Mouse (Mus musculus): ENCODE measurements around the gene Gm37419.
A peak's percentile ranks its signal among the peaks of the same experiment; 100 is the strongest.

Gene Gm37419

DNA sequence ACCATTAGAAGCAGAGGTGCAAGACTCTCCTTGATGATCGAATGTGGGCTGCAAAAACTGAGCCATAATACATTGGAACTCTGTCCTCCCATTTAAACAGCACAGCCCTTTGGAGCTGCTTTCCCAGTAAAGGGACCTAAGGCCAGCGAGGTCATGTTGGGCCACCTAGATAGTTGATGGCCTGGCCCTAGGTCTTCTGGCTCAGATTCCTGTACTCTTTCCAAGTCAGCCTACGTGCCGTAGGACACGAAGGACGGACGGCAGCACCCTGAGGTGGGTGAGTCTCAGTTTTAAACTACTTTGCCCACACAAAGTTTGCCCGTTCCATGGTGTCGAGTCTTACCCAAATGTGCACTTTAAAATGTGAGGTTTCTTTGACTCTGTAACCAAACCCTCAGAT is 8.8 kb upstream of the Gm37419 start:
- DNase-seq (ENCODE audit: low read depth, low spot score), result peak; percentile 93

DNA sequence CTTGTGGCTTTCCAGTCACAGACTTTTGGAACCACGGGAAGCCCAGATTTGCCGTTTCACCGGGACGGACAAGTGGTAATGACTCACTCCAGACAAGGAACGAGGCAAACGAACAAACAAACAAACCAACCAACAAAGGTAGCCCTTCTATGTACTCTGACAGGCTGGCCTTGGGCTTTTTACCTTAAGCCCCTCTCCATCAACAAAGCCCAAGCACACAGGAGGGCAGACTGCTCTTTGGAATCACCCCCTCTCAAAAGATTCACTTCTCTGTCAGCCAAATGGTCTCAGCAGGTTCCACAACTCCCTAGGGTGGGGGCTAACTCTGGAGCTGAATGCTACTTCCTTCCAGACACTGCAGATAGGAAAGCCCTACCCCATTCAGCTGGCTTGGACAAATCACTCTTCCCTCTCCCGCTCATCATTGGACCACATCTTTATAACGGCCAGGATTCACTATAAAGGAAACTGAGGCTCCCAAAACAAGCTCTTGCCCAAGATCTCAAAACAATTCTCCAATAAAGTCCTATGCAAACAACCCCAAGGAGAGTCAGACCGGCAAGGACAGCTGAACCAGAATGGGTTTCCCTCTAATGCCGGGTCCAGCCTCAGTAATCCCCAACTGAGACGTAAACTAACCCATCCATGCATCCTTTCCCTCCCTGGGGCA is 7.9 kb upstream of the Gm37419 start:
- no peak for DNase-seq (ENCODE audit: low read depth, low spot score)

DNA sequence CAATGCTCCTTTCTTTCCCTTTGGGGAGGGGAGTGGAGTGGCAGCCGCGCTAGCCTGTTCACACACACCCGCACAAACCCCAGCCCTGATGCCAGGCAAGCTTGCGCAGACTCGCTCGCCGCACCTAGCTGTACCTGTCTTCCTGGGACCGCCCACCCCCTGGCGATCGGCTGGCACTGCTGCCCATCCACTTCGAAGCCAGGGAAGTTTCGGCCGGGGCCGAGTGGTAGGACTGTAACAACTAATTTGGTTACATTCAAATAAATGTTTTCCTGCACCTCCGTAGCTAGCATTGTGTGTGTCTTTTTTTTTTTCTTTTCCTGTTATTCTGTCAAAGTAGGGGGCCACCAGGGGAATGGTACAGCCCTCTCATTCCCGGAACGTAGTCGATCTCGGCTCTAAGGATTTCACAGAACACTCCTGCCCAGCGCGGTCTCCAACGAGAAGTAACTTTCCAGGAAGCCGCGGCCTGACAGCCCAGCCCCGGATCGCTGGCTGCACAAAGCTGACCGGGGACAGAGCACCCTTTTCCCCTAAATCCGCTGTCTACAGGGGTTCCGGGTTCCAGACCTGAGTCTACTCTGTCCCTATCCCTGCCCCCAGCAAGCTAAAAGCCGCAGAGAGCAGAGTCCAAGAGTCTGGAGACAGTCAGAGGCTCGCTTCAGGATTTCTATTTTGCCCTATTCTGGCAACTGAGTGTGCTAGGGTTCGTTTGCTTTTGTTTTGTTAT is 7.1 kb upstream of the Gm37419 start:
- DNase-seq (ENCODE audit: low read depth, low spot score), result no peak

DNA sequence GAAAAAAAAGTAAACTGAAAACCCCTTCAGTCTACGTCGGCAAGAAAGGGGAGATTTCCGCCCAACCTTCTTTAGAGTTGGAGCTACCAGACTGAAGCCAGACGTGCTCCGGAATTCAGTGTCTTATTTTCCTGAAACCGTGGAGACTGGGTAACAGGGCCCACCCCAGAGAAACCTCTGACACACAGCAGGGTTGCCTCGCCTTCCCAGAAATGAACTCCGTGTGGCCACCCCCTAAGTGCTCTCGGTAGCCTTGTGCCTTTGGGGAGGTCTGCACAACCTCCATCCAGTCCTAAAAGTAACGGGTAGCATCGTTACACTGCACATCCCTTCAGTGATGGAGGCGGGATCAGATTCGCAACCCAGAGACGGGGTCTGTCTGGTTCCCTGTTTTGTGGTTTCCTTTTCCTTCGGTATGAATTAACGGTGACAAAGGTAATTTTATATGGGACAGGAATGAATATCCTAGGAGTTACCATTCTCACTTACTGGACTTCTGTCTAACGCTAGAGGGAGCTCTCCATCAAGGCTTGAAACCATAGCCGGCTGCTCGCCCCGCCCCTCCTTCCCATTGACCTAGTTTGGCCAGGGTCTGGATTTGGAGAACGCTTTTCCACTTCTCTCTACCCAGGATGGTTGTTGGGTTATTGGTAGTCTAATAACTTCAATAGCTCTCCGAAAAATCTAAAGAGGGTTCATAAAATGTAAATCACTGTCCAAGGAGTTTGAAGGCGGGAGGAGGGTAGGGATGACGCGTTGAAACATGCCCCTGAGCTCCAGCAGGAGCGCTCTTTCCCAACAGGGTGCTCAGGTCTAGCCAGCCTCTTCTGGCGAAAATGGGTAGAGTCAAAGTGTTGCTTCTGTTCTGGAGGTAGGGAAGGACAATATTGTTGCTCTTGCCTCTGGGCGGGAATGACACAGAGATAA is 6.1 kb upstream of the Gm37419 start:
- DNase-seq (ENCODE audit: low read depth, low spot score), result peak; percentile 83

DNA sequence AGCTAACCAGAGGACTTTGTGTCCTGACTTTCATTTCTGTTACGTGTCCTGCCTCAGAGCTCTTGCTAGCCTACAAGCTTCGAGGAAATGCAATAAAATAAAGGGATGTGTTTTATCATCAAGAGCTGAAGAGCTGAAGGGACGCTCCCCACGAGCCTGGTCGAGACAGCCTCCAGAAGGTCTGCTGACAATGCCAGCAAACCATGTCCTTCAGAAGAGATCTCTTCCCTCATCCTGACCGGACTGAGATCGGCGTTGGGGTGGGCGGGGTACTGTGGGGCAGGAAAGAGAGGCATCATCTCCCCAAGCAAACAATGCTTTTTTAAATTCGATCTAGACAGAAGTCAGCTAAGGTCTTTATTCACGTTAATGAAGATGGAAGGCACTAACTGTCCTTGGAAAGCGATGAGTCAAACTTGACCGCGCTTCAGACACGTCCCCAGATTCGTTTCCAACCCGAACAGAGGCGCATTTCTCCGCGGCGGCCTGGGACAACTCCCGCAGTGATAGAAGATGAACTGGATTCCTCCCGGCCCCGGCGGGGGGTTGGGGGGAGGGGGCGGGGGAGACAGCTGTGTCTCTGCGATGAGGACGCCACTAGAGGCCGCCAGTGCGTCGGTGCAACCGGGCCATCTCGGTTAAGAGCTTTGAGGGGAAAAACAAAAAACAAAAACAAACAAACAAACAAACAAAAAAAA is 5.2 kb upstream of the Gm37419 start:
- DNase-seq (ENCODE audit: low read depth, low spot score), result peak; percentile 64

DNA sequence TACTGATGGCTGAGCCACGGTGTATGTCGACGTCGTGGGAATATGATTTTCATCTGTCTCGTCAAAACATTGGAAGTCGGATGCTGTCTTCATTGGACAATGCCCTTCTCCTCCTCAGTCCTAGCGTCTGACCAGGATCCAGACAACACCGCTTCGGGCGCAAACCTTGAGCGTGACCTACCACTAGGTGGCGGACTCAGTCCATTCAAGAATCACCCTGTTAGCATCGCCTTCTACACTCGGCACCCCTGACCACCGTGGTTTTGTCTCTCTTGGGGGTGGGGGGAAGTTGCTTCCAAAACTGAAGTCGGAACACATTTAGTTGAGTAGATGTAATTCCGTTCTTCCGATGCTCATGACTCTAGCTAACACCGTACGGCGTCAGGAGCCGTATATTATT is 4.1 kb upstream of the Gm37419 start:
- DNase-seq (ENCODE audit: low read depth, low spot score), result peak; percentile 93

DNA sequence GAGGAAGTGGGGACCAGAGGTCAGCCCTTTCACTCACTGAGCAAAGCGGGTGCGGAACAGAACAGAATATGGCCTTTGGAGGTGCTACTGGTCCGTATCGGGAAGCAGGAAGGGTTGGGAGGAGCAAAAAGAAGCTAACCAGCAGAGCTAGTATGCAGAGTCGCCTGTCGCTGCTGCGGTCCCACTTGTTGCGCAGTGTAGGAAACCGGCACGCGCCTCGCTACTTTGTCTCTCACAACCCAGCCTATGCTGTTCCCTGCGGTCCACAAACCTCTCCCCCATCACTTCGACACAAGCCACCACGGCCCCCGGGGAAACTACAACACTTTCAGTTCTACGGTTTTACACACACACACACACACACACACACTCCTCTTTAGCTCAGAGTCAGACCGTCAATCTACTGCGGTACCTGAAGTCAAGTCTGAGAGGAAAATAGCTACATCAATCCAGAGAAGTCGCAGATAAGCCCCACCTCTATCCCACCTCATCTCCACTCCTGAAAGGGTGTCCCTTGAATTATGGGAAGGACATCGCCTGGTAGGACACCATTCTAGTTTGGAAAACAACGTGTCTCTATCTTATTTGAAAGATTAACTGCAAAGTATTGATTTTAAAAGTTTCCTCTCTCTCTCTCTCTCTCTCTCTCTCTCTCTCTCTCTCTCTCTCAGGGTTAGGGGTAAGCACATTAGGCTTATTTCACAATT is 3.4 kb upstream of the Gm37419 start:
- DNase-seq (ENCODE audit: low read depth, low spot score), result peak; percentile 71

DNA sequence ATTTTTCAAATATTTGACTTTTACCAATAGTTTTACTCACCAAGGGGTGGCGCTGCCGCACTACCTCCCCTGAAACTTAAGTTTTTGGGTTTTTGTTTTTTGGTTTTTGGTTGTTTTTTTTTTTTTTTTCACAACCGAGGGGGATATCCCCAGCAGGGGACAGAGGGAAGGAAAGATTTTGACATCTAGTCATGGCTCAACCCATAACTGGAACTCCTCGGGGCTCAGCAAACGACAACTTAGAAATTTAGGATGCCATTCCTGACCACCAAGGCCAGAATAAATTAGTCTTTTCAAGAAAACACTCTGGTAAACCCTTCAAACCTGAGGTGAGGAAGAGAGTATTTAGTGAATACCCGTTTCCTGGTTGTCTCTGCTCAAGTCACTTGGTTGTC is 2.8 kb upstream of the Gm37419 start:
- DNase-seq (ENCODE audit: low read depth, low spot score), result no peak

DNA sequence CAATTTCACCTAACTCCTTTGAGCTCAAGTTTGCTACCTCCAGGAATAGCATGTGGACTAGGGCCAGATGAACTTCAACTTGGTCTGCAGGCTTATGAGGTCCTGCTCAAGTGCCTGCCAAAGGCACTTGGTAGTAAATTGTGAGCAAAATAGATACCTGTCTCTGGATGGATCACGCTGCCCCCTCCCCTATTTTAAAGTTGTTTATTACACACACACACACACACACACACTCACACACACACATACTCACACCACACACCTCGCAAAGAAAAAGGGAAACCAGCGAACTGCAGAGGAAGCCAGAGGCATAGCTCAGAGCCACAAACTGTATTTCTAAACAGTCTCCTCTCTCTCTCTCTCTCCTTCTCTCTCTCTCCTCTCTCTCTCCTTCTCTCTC is 2.1 kb upstream of the Gm37419 start:
- DNase-seq (ENCODE audit: low read depth, low spot score), result peak; percentile 90

DNA sequence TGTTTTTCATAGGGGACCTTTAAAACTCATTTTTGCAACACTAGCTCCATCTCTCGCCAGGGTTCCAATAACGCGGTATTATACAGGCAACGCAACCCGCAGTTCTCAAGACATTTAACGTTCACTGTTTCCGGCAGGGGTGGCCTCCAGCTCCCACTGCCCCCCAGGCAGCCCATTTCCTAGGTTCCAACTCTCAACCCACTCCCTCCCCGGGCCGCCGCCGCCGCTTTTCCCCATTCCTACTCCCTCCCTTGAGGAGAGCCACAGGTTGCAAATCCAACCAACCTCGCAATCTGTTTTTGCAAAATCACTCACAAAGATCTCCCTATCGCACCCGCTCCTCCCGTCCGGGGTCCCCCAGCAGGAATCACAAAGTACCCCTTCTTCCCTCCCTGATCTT is 1.4 kb upstream of the Gm37419 start:
- DNase-seq (ENCODE audit: low read depth, low spot score), result no peak

DNA sequence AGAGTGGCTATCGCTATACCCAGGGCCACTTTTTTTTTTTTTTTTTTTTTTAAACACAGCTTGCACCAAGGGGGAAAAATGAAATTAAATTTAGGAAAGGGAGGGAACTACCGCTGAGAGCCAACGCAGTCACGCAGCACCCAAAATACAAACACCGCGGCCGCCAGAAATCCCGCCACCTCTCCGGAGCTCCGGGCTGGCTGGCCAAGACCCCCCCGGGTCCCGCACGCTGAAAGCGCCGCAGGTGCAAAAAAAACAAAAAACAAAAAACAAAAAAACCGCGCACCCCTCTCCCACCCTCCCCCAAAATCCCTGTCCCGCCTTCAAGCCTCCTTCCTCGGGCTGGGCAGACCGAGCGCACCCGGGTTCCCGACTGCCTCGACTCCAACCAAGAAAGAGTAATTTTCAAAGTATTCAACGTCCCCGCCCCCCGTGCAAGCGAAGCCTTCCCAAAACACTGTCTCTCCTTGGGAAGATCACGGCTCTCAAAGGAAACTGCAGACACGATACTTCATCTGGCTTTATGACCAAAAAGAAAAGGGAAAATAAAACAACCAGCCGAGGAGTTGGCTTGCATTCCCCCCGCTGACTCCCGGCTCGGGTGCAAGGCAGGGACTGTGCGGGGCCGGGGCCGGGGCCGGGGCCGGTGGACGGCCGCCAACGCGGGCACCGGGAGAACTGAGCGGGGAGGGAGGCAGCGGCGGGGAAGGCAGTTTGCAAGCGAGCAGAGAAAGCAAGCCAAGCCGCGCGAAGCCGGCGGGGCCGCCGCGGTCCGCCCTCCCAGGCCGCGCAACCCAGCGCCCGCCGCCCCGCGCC is 733 bp upstream of the Gm37419 start:
- DNase-seq (ENCODE audit: low read depth, low spot score), result no peak

DNA sequence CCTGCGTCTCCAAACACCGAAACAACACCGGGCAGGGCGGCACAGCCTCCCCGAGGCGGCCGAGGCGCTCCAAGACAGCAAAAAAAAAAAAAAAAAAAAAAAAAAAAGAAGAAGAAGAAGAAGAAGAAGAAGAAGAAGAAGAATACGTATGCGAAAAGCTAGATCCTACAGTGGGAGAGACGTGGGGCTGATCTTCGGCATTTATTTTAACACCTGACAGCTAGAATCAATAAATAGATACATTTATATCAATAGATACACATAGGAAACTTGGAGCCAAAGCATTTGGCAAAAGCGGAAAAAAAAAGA is 171 bp upstream of the Gm37419 start:
- DNase-seq (ENCODE audit: low read depth, low spot score), result no peak

DNA sequence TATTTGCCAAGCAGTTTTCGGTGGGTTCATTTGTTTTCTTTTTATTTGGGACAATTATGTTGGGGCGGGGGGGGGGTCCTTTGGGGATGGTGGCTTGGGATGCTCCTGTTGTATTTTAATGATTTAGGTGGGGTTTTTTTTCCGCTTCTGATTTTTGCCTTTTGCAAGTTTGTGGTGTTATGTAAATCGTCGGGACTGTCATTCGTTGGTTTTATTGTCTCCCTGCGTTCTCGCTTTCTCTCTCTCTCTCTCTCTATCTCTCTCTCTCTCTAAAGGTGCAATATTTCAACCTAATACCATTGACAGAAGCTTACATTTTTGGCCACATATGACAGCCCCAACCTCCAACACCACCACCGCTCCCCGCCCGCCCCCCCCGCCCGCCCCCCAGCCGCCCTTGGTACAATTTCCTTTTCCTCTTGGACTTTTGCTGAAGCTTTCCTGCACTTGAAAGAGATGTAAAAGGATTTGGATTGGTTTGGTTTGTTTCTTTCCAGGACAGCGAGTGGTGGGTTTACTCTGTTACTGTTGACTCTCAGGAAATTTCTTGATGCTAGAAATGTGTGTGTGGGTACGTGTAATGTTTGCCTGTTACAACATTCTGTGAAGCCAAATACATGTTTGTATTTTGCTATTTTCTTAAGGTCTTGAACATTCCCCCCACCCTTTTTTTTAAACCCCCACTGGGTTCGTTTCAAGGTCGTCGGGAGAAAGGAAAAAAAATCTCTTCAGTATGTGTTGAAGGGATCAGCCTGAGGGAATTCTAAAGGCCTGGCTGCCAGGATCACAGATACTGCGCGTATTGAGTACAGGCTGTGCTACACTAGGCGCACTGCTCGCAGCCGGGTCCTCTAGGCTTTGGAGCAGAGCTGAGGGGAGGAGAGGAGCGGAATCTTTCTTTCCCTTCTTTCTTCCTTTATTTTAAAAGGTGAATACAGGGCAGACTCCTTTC is 1.2 kb downstream of the Gm37419 start:
- peak; percentile 85 for DNase-seq (ENCODE audit: low read depth, low spot score)

DNA sequence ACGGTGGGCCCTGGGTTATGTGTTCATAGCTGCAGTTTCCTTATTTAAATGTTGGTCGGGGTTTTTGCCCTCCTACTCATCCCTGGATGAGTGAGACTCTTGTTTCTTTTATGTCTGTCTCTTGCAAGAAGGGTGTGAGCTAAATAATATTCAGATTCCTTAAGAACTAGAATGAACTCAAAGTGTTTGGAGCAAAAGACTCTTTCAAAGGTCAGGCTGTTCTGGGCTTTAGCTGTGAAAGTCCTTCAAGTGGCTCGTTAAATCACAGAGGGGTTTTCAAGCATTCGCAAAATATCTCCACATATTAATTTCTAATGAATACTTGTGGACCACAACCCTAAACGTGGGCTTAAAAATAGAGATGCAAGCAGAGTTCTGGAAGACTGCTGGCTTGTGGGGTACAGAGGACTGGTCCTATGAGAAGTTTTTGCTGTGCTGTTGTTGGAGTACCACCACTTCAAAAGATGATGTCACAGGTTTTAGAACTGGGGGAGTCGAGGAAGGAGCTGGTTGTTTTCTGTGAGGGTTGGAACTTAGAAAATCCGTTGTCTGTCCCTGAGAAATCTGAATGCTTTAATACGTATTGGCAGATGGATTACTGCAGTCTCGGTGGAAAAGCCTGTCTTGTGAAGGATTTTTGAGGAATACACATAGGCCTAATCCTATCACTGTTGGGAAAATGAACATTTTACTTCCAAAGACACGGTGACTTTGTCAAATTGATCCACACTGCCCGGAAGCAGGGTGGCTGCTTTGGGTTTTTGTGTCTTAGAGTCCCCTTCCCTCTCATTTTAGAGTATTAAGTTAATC is 2.1 kb downstream of the Gm37419 start:
- no peak for DNase-seq (ENCODE audit: low read depth, low spot score)

DNA sequence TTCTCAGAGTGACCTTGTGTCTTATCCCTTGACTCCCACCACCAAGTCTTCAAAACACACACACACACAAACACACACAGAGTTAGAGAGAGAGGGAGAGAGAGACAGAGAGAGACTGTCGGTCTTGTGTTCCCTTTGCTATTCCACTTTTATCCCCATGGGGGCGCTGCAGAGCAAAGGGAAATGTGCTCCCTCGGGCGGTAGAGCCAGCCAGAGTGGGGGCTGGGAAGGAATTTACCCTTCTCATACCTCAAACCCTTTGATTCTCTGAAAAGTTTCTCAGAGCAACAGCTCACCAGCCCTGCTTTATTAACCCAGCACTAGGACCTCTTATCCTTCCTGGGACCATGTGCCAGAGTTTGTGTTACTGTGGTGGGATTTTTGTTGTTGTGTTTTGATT is 2.9 kb downstream of the Gm37419 start:
- DNase-seq (ENCODE audit: low read depth, low spot score), result peak; percentile 92

DNA sequence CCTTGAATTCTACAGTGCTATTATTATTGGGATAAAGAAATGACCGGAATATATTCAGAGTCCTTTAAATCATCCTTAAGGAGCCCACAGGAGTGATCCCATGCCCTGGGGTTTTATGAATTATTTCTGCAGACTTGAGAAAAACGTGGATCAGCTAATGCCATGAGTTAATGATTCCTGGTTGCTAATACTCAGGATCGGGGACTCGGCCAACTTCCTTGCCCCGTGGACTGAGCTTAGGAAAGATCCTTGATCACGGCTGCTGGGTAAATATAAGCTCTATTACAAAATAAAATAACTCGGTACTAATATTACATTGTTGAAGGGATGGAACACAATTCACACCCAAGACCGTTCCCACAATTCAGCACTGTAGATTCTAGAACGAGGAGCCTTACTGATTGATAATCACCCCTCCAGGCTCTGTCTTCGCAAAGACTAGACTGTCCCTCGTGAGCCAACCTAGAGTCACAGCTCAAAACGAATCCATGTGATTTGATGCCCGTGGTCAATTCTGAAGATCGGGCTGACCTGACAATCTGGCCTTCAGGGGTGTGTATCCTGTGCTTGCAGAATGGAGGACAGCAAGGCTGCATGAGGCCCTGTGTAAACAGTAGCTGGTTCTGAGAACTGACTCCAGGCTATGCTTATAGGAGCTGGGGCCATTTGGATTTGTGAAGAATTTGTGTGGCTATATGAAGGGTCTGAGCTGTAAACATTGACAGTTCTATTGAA is 3.7 kb downstream of the Gm37419 start:
- DNase-seq (ENCODE audit: low read depth, low spot score), result peak; percentile 52
